Mouse (Mus musculus) bone marrow macrophage, adult 2 months (primary cell): ENCODE measurements around the gene Grk1. TPM values are rescaled to one million over a fixed set of nuclear protein-coding genes. Genes with fewer than 3 reads are reported as not detected.

ENCODE experiments used
- H3K27ac ChIP-seq: 2 replicates; pipeline ENCODE4 v1.5.1; 2012; ENCODE audit warnings: low read depth, low read length; ENCODE audit not compliant: insufficient read depth
- H3K4me1 ChIP-seq: 2 replicates; pipeline ENCODE4 v1.6.1; 2012; ENCODE audit warnings: low read length; ENCODE audit not compliant: control insufficient read depth, insufficient read depth
- H3K4me3 ChIP-seq: 2 replicates; pipeline ENCODE4 v1.5.1; 2012; ENCODE audit warnings: mild to moderate bottlenecking, low read length, moderate library complexity; ENCODE audit not compliant: insufficient read depth
- CTCF ChIP-seq: IDR thresholded peaks from 2 replicates; pipeline ENCODE4 v1.5.1; 2012; ENCODE audit warnings: low read depth, mild to moderate bottlenecking, low read length, moderate library complexity
- POLR2A ChIP-seq: IDR thresholded peaks from 2 replicates; pipeline ENCODE4 v1.6.1; 2012; ENCODE audit warnings: mild to moderate bottlenecking, low read depth, low read length, borderline replicate concordance
- polyA plus RNA-seq: library from polyadenylated mRNA; stranded (reverse); fragments of >200 nt; gene quantifications from 2 replicates; pipeline ENCODE4 v1.2.4, GENCODE M21; 2012; ENCODE audit not compliant: missing spikeins, insufficient read depth, insufficient read length

The Grk1 gene
- polyA plus RNA-seq, 1 experiment, result not detected

DNA sequence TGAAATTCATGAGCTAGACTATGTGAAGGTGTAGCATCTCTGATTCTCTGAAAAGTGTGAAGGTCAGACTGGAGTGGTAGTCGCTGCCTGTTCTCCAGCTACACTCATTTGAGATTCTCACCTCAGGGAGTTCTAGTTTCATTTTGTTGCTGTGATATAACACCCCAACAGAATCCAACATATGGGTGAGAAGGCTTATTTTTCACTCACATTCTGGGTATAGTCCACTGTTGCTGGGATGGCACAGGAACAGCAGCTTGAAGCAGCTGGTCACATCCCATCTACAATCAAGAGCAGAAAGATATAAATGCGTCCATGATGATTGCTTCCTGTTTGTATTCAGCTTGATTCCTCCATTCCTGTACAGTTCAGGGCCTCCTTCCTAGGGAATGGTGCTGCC, 37.3 kb downstream of the Grk1 start:
- TF ChIP-seq POLR2A (no peak), CTCF (no peak)
- Histone ChIP-seq H3K4me3 (no peak overlapping the region), H3K4me1 (no peaks in the 10 kb centered on the region), H3K27ac (no peak overlapping the region)

- H3K4me1 ChIP-seq, result no peaks in the 10 kb centered on the region
- TF ChIP-seq POLR2A, result no peak
- TF ChIP-seq CTCF, result no peak
Observed at GRCm38 (mm10) chr8:13446456-13446855, 41.6 kb downstream of the Grk1 start.

DNA sequence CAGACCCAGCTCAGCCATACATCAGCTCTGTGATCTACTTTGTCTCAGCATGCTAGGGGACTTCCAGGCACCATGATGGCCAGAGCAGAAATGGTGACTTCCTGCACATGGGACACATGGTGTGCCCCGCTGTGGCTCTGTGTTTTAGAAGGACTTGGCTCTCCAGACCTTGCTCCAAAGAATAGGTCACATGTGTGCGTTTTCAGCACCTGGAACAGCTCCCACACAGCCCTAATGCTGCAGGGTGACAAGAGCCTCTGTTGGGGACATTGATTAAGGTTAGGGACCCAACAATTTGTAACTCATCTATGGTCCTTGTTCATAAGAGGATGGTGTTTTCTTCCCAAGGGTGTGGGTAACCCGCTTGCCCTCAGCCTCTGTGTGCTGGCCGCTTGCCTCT, 43.3 kb downstream of the Grk1 start:
- Histone ChIP-seq H3K4me3 (no peak overlapping the region), H3K4me1 (no peaks in the 10 kb centered on the region), H3K27ac (no peak overlapping the region)
- TF ChIP-seq POLR2A (no peak), CTCF (no peak)

More at GRCm38 (mm10) chr8:13446456-13446855, 41.6 kb downstream of the Grk1 start:
- H3K27ac ChIP-seq, result no peak overlapping the region
- H3K4me3 ChIP-seq, result no peak overlapping the region

- H3K27ac ChIP-seq, result no peak overlapping the region
- TF ChIP-seq POLR2A (no peak), CTCF (no peak)
- H3K4me3 ChIP-seq, result no peak overlapping the region
- H3K4me1 ChIP-seq, result no peaks in the 10 kb centered on the region
Observed at GRCm38 (mm10) chr8:13451747-13452277, 46.9 kb downstream of the Grk1 start.

GRCm38 (mm10) chr8:13454341-13455113, 49.6 kb downstream of the Grk1 start:
- no peak overlapping the region for H3K4me3 ChIP-seq
- no peak overlapping the region for H3K27ac ChIP-seq
- TF ChIP-seq CTCF (no peak), POLR2A (no peak)
- H3K4me1 ChIP-seq, result no peaks in the 10 kb centered on the region

- Histone ChIP-seq H3K4me3 (no peak overlapping the region), H3K27ac (no peak overlapping the region)
- TF ChIP-seq POLR2A, result no peak
- TF ChIP-seq CTCF, result peak; percentile 40
Observed at GRCm38 (mm10) chr8:13455295-13455694, 50.4 kb downstream of the Grk1 start.

DNA sequence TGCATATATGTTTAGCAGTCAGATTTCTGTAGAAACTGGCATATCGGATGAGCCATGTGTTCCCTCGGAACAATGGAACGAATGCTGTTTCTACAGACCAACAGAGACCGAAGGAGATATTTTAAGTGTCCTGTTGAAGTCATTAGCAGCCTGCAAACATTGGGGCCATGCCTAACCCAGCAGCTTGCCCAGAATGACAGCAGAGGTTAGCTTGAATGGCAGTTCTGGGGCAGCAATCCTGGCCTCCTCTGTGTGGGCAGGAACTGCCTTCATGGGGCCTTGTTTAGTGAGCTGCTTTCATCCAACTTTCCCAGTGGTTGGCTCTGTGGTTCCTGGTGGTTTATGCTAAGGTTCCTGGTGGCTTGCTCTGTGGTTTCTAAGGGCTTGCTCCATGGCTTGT, 54.5 kb downstream of the Grk1 start:
- no peaks in the 10 kb centered on the region for H3K4me1 ChIP-seq
- H3K4me3 ChIP-seq, result no peak overlapping the region
- no peak overlapping the region for H3K27ac ChIP-seq
- TF ChIP-seq POLR2A (no peak), CTCF (no peak)

More at GRCm38 (mm10) chr8:13455295-13455694, 50.4 kb downstream of the Grk1 start:
- H3K4me1 ChIP-seq, result no peaks in the 10 kb centered on the region

GRCm38 (mm10) chr8:13461085-13461765, 56.3 kb downstream of the Grk1 start:
- H3K27ac ChIP-seq, result no peak overlapping the region
- TF ChIP-seq POLR2A (no peak), CTCF (no peak)
- H3K4me1 ChIP-seq, result no peaks in the 10 kb centered on the region
- H3K4me3 ChIP-seq, result no peak overlapping the region

GRCm38 (mm10) chr8:13461843-13462242, 57.0 kb downstream of the Grk1 start:
- Histone ChIP-seq H3K27ac (no peak overlapping the region), H3K4me3 (no peak overlapping the region), H3K4me1 (no peaks in the 10 kb centered on the region)
- TF ChIP-seq CTCF (peak; percentile 96), POLR2A (no peak)

DNA sequence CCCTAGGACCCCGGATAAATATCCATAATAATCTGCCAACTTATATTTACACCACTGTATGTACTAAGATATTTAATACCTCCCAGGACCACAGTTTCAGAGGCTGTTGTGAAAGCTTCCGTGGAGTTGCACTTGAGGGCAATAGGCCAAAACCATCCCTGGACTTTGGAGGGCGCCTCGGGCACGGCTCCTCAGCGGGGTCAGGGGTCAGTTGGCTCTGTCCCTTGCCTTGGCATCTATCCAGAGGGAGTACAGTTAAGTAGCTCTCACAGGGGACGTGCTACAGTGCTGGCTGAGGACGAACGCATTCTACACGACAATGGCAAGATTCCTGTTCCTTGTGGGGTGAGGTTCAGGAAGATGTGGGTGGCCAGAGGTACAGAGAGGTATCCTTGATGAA, 57.5 kb downstream of the Grk1 start:
- Histone ChIP-seq H3K27ac (no peak overlapping the region), H3K4me3 (no peak overlapping the region), H3K4me1 (no peaks in the 10 kb centered on the region)
- TF ChIP-seq POLR2A (no peak), CTCF (no peak)

- TF ChIP-seq POLR2A (no peak), CTCF (no peak)
- H3K4me3 ChIP-seq, result no peak overlapping the region
- H3K4me1 ChIP-seq, result no peaks in the 10 kb centered on the region
- H3K27ac ChIP-seq, result no peak overlapping the region
Observed at GRCm38 (mm10) chr8:13465324-13465723, 60.4 kb downstream of the Grk1 start.
